Mouse (Mus musculus): ENCODE measurements around the gene Lca5l.
A peak's percentile ranks its signal among the peaks of the same experiment; 100 is the strongest.
"Not testable (repeated sequence)": the region's sequence is repeated elsewhere in the genome, so short reads cannot be mapped to it uniquely, and the experiment has no call there.

Lca5l gene

GRCm38 (mm10) chr16:96165723-96166264 lies 26.3 kb downstream of the Lca5l start:
- DNase-seq, result no peak

GRCm38 (mm10) chr16:96161336-96161735 lies 30.7 kb downstream of the Lca5l start:
- no peak for DNase-seq

GRCm38 (mm10) chr16:96160927-96161326 lies 31.1 kb downstream of the Lca5l start:
- DNase-seq, result no peak

GRCm38 (mm10) chr16:96159794-96160346 lies 32.2 kb downstream of the Lca5l start:
- DNase-seq, result no peak

- peak; percentile 64 for DNase-seq
Measured at GRCm38 (mm10) chr16:96159091-96159731, 32.9 kb downstream of the Lca5l start.

- no peak for DNase-seq
Measured at GRCm38 (mm10) chr16:96158511-96159080, 33.5 kb downstream of the Lca5l start.

- DNase-seq, result no peak
Measured at GRCm38 (mm10) chr16:96157171-96157570, 34.9 kb downstream of the Lca5l start.

- no peak for DNase-seq
Measured at GRCm38 (mm10) chr16:96156019-96156418, 36.1 kb downstream of the Lca5l start.

GRCm38 (mm10) chr16:96154476-96154875 lies 37.6 kb downstream of the Lca5l start:
- no peak for DNase-seq

GRCm38 (mm10) chr16:96151551-96151950 lies 40.5 kb downstream of the Lca5l start:
- DNase-seq, result peak; percentile 77

- DNase-seq, result no peak
Measured at GRCm38 (mm10) chr16:96150995-96151394, 41.1 kb downstream of the Lca5l start.

GRCm38 (mm10) chr16:96149311-96149710 lies 42.8 kb downstream of the Lca5l start:
- DNase-seq, result no peak

GRCm38 (mm10) chr16:96148834-96149233 lies 43.2 kb downstream of the Lca5l start:
- DNase-seq, result no peak

GRCm38 (mm10) chr16:96145814-96146213 lies 46.3 kb downstream of the Lca5l start:
- no peak for DNase-seq

GRCm38 (mm10) chr16:96145110-96145800 lies 46.8 kb downstream of the Lca5l start, which contains the start of gene Wrb:
Gene Wrb (plus strand): TSS chr16:96145407.
- DNase-seq, result peak; percentile 99

GRCm38 (mm10) chr16:96144748-96145109 lies 47.3 kb downstream of the Lca5l start:
- DNase-seq, result not testable (repeated sequence)

- no peak for DNase-seq
Measured at GRCm38 (mm10) chr16:96128466-96128865, 63.6 kb downstream of the Lca5l start.

- peak; percentile 93 for DNase-seq
Measured at GRCm38 (mm10) chr16:96127657-96128344, 64.3 kb downstream of the Lca5l start, which contains the start of gene Hmgn1. Gene Hmgn1 (minus strand): TSS chr16:96127729.

GRCm38 (mm10) chr16:96127288-96127656 lies 64.8 kb downstream of the Lca5l start:
- no peak for DNase-seq

- DNase-seq, result no peak
Measured at GRCm38 (mm10) chr16:96126684-96127171, 65.3 kb downstream of the Lca5l start.

- no peak for DNase-seq
Measured at GRCm38 (mm10) chr16:96120022-96120623, 71.9 kb downstream of the Lca5l start.

GRCm38 (mm10) chr16:96114729-96115128 lies 77.3 kb downstream of the Lca5l start:
- no peak for DNase-seq
